Mouse (Mus musculus): ENCODE measurements around the gene Ubap1l. TPM values are rescaled to one million over a fixed set of nuclear protein-coding genes. Genes with fewer than 3 reads are reported as not detected.
A peak's percentile ranks its signal among the peaks of the same experiment; 100 is the strongest.
"Not testable (repeated sequence)": the region's sequence is repeated elsewhere in the genome, so short reads cannot be mapped to it uniquely, and the experiment has no call there.

The Ubap1l gene
- total RNA-seq (2015) (not detected in 2 replicates), total RNA-seq (2017) (0.57 TPM in 1 of 2 replicates, not detected in the other)

DNA sequence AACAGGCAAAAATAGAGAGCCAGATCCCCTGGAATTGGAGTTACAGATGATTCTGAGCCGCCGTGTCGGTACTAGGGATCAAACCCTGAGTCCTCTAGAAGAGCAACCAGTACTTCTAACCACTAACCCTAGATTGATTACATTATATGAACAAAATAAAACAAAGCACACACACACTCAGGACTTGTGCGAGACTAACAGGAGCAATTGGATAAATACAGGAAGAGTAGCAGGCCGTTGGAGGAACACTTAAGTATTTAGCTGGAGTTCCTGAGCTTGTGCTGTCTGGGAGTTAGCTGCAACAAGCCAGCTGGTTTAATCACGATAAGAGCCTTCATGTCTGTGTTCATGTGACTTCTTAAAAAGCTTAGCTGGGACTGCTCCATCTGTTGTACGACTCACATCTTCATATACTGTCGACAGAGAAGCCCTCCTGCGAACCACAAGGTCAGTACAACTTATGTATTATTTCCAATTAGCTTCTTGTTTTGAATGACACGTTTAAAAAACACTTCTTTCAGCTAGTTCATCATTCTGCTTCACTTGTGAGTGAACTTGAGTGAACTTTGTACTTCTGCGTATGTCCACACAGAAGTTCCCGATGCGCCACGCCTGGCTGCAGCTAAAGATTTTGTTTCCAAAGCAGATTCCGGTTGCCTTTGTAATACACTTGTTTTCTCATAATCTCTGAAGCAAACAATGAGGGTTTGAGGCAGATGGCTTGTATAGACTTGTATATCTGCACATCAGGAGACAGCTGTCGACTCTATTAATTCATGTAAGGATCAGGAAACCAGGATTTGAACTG lies at the start of gene Ubap1l:
Gene Ubap1l, plus strand, starts transcription at position 401 of the 808 bp plus-strand sequence.
- ATAC-seq (replicated peaks; ENCODE audit: poor library complexity): no peak

GRCm38 (mm10) chr9:65312669-65313357 lies 48.0 kb upstream of the Ubap1l start:
- 0 out of 2 replicates have a peak, but pooled peaks have one; percentile 14 for ATAC-seq (replicated peaks; ENCODE audit: poor library complexity)

DNA sequence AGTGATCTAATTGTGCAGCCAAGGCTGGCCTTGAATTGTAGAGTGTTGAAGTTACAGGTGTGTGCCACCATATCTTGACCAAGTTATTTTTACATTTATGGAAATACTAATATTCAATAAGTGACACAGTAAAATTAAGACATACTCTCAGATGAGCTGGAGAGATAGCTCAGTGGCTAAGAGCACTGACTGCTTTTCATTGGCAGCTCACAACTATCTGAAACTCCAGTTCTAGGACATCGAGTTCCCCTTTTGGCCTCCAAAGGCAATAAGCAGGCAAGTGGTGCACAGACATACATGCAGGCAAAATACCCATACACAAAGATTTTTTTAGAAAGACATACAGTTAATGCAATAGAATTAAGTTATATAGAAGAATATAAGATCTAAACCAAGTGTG lies 47.0 kb upstream of the Ubap1l start:
- no peak for ATAC-seq (replicated peaks; ENCODE audit: poor library complexity)

DNA sequence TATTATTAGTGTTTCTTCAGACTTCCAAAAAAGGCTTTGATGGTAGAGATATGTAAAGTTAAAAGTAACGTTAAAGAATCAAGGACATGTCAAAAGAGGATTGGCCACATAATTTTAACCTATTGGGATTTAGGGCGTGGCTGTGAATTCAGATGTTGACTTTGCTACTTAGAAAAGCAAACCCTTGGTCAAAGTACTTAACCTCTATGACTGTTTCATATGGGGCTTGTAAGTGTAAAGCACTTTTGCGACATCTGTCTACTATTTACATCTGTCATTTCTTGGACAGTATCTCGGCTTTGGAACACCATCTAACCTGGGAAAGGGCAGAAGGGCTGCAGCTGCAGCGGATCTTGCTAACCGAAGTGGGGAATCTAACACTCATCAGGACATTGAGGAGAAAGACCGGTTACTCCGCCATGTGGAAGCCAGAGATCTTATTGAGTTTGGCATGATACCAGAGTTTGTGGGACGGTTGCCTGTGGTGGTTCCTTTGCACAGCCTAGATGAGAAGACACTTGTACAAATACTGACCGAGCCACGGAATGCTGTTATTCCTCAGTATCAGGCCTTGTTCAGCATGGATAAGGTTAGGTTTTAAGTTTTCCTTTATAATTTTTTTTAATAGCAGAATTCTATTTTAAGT lies 38.5 kb upstream of the Ubap1l start:
- no peak for ATAC-seq (replicated peaks; ENCODE audit: poor library complexity)

- no peak for ATAC-seq (replicated peaks; ENCODE audit: poor library complexity)
Observed at GRCm38 (mm10) chr9:65325971-65326370, 34.9 kb upstream of the Ubap1l start.

DNA sequence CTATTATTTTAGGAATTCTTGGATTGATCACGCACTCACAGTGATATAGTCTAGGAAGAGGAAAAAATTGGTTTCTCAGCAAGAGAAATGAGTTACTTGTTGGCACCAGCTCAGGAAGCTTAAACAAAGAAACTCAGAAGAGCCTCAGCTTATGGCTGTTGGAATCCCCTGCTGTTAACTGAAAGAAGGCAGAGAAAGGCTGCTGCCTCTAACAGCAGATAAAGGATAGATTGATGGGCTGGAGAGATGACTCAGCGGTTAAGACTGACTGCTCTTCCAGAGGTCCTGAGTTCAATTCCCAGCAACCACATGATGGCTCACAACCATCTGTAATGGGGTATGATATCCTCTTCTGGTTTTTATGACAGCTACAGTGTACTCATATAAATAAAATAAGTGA lies 33.5 kb upstream of the Ubap1l start:
- ATAC-seq (replicated peaks; ENCODE audit: poor library complexity): no peak

DNA sequence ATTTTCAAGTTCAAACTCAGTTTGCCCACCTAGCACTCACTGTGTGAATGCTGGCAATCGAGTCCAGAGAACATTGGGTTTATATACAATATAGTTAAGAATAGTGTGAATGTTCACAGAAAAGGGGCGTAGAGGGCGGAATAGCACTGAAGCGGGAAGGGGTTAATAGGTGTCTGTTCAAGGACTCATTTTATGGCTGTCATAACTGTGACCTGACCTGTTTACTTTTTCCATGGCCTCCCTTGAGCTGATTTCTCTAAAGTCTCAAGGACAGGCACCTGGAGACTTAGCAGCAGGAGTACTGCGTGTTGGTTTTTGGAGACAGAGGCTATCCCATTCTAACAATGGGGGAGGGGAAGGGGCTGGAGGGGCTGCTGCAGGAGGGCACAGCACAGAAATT lies 26.9 kb upstream of the Ubap1l start:
- no peak for ATAC-seq (replicated peaks; ENCODE audit: poor library complexity)

DNA sequence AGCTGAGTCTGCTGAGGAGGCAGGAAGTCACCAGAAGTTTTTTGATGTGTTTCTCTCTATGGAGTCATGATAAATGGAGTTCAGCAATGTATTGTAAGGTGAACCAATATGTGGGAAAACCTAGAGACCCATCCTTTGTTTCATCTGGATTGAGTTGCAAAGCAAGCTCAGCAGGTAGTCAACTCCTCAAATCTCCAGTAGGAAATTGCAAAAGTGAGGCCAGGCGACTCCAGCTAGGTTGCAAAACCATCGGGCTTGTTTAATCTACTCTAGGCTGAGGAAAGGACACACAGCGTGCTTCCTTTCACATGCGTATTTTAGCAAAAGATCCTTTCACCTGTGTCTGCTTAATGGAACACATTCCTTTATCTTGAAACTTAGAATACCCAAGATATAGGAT lies 21.7 kb upstream of the Ubap1l start:
- ATAC-seq (replicated peaks; ENCODE audit: poor library complexity): no peak

GRCm38 (mm10) chr9:65340414-65340813 lies 20.4 kb upstream of the Ubap1l start:
- ATAC-seq (replicated peaks; ENCODE audit: poor library complexity): no peak

DNA sequence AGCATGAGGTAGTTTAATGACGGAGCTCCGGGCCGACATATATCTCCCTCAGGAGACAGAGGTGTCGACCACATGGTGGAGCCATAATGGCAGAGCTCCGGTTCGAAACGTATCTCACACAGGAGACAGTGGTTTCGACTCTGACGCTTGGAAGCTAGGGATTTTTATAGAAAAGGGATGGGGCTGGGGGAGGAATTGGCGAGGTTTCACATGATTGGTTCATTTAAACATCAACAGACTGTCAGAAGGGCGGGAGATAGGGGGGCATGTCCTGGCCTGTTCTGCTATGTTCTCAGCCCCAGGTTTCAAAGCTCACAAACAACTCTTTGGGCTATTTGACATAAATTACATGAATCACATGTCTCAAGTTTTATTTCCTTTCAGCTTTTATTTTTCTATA lies 15.4 kb upstream of the Ubap1l start:
- ATAC-seq (replicated peaks; ENCODE audit: poor library complexity): not testable (repeated sequence)

- peak; percentile 98 for ATAC-seq (replicated peaks; ENCODE audit: poor library complexity)
Observed at GRCm38 (mm10) chr9:65345854-65346475, 14.9 kb upstream of the Ubap1l start, which contains the start of gene Pdcd7. Gene Pdcd7 (plus strand): TSS chr9:65346104.

DNA sequence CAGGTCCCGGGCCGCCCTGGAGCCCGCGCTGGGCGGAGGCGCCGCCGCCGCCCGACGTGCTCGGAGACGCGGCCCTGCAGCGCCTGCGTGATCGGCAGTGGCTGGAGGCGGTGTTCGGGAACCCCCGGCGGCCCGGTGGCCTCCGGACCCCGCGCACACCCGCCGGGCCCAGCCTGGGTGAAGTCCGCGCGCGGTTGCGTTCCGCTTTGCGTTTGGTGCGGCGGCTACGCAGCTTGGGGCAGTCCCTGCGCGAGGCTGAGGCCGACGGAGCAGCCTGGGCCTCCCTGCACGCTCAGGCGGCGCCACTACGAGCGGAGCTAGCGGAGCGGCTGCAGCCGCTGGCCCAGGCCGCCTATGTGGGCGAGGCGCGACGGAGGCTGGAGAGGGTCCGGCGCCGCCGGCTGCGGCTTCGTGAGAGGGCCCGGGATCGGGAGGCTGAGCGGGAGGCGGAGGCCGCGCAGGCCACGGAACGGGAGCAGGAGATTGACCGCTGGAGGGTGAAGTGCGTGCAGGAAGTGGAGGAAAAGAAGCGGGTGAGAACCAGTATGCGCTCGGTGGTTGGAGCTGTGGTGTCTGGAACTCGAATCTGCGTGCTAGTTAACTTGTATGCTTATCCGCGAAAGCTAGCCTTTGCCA lies 14.2 kb upstream of the Ubap1l start:
- ATAC-seq (replicated peaks; ENCODE audit: poor library complexity): peak; percentile 46

GRCm38 (mm10) chr9:65347112-65347850 lies 13.6 kb upstream of the Ubap1l start:
- no peak for ATAC-seq (replicated peaks; ENCODE audit: poor library complexity)

DNA sequence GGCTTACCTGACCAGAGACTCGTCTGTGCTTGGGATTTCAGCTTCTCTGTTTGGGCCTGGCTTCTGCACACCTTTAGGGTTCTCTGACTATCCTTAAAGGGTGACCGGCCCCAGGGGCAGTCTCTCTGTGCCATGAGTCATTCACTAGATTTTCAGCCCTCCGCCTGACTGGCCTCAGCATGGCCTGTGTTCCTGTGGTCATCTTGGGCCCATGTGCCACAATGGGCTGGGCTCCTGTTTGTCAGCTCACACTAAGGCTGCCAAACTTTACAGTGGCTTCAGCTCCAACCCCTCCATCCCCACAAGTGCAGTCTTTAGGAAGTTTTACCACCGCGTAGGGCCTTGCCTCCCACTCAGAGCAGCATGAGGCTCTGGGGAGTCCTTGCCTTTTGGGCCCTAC lies 7.6 kb upstream of the Ubap1l start:
- no peak for ATAC-seq (replicated peaks; ENCODE audit: poor library complexity)

GRCm38 (mm10) chr9:65356561-65356960 lies 4.3 kb upstream of the Ubap1l start:
- no peak for ATAC-seq (replicated peaks; ENCODE audit: poor library complexity)

DNA sequence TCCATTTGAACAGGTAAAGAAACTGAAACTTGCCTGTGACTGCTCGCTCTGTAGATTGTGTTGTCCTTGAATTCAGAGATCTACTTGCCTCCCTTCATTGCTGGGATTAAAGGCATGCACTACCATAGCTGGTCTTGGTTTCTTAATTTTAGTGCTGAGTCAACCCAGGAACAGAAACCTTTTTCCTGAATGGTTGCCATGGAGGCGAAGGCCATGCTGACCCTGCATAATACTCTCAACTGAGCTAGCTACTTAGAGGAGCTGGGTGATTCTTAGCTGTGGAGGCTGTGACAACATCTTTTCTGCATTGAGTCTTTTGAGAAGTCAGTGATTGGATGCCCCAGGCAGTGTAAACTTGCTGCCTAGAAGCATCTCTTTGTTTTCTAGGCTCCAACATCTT lies 3.9 kb upstream of the Ubap1l start:
- no peak for ATAC-seq (replicated peaks; ENCODE audit: poor library complexity)

DNA sequence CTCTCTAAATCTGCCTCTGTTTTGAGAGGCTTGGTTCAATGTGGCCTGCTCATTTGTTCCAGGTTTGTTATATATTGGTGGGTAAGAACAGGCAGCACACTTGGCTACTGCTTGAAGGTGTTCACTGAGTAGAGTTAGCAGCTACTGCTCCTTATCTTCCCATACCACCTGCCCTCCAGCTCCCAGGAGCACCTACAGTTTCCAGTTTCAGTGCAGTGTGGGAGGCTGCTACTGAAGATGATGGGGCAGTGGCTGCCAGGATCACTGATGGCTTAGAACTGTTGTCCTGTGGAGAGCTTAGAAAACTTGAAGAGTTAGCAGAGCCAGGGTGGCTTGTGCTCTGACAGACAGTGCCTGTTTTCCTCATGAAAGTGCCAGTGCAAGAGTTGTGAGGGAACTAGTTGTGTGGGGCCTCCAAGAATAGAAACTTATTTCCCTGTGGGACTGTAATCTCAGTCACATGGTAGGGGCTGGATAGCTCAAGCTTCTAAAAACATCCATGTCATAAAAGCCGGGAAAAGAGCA lies 1.8 kb upstream of the Ubap1l start:
- ATAC-seq (replicated peaks; ENCODE audit: poor library complexity): peak; percentile 50

DNA sequence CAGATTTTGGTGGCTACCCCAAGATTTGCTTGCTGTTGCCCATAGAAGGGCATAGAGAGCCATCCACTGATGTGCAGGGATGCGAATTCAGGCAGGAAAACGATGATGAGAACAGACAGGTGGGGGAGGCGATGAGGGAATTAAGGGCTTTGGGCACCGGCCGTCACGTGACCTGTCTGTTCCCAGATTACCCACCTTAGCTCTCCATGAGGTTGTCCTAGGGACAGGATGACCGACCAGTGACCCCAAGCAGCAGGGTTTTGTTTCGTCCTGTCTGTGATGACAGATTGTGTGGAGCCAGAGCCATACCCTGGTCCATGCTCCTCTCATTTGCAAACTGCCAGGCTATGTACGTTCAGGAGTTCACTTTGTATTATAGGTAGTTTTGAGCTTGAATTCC lies 2.8 kb downstream of the Ubap1l start:
- no peak for ATAC-seq (replicated peaks; ENCODE audit: poor library complexity)

GRCm38 (mm10) chr9:65365721-65366120 lies 4.9 kb downstream of the Ubap1l start:
- ATAC-seq (replicated peaks; ENCODE audit: poor library complexity): no peak

- ATAC-seq (replicated peaks; ENCODE audit: poor library complexity): no peak
Observed at GRCm38 (mm10) chr9:65371756-65372155, 10.9 kb downstream of the Ubap1l start.
